Mouse (Mus musculus) brain, embryonic 14.5 days (tissue): ENCODE results near the gene Crat.

Source experiments
- CTCF ChIP-seq: fragments of 200-500 bp; IDR thresholded peaks from 2 replicates; pipeline ENCODE4 v1.5.1; 2012; ENCODE audit warnings: inconsistent platforms, mild to moderate bottlenecking, moderate library complexity, borderline replicate concordance; ENCODE audit not compliant: insufficient read depth, insufficient read length; ENCODE audit errors: extremely low read depth
- POLR2A ChIP-seq: fragments of 200-500 bp; IDR thresholded peaks from 2 replicates; pipeline ENCODE4 v1.6.1; 2012; ENCODE audit warnings: mild to moderate bottlenecking, inconsistent platforms, borderline replicate concordance; ENCODE audit not compliant: poor library complexity, insufficient read depth, insufficient read length, severe bottlenecking; ENCODE audit errors: extremely low read depth

DNA sequence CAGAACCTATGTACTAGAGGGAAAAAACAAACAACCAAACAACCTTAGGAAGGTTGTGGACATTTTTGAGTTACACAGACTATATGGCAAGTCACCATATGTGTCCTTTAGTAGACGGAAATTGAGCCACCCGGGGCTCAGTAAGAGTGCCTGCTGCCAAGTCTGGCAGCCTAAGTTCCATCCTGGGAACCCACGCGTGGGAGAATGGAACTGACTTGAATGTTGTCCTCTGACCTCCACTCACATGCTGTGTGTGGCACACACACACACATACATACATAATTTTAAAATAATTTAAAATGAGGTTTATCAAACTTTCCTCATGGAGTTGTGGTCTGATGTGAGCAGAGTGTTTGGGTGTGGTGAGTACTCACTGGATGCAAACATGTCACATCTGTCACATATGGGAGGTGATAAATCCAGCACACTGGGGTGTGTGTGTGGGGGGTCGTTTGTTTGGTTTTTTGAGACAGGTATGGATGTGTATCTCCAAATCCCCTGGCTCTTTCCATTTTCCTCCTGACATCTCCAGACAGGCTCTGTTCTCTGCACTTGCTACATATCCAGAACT, 2.1 kb upstream of the Crat start:
- TF ChIP-seq CTCF: no peak
- no peak for TF ChIP-seq POLR2A
